Mouse (Mus musculus) layer of hippocampus, postnatal 25 days (tissue): Measurements from ENCODE around the gene Itgb1. TPM values are rescaled to one million over a fixed set of nuclear protein-coding genes. Genes with fewer than 3 reads are reported as not detected.

Experiments used
- total RNA-seq, 2 experiments: library from RNA; stranded (reverse); gene quantifications; 2 replicates each; pipeline ENCODE4 v1.2.3; 2021

Gene Itgb1
- total RNA-seq, 2 experiments from 2014 or later, result 49.0 to 51.7 TPM

Other genes with a start within 250 kb of the Itgb1 start
- gene Gm3952, start 113.0 kb downstream of the Itgb1 start, total RNA-seq, result not detected